Mouse (Mus musculus) intestine, embryonic 15.5 days (tissue): ENCODE data around the gene Cga. TPM values are rescaled to one million over a fixed set of nuclear protein-coding genes. Genes with fewer than 3 reads are reported as not detected.
A peak's percentile ranks its signal among the peaks of the same experiment; 100 is the strongest.

ENCODE experiments used
- ATAC-seq: fragments of 200-750 bp; cut with Nextera tagmentation; 2 replicates; pipeline ENCODE4 v1.8.0; 2017; ENCODE audit warnings: moderate TSS enrichment, moderate library complexity
- H3K27ac ChIP-seq: fragments of 300-500 bp; sonication (generic); 2 replicates; pipeline ENCODE4 v1.5.1; 2015; ENCODE audit warnings: mild to moderate bottlenecking, inconsistent platforms
- H3K27me3 ChIP-seq: fragments of 300-500 bp; sonication (generic); replicated peaks from 2 replicates; pipeline ENCODE4 v1.6.1; 2015; ENCODE audit warnings: inconsistent platforms
- H3K36me3 ChIP-seq: fragments of 300-500 bp; sonication (generic); 2 replicates; pipeline ENCODE4 v1.6.1; 2015; ENCODE audit warnings: inconsistent platforms
- H3K4me1 ChIP-seq: fragments of 300-500 bp; sonication (generic); replicated peaks from 2 replicates; pipeline ENCODE4 v1.6.1; 2015; ENCODE audit warnings: inconsistent platforms
- H3K4me2 ChIP-seq: fragments of 300-500 bp; sonication (generic); replicated peaks from 2 replicates; pipeline ENCODE4 v1.6.1; 2015; ENCODE audit warnings: mild to moderate bottlenecking, inconsistent platforms
- H3K4me3 ChIP-seq: fragments of 300-500 bp; sonication (generic); replicated peaks from 2 replicates; pipeline ENCODE4 v1.5.1; 2015; ENCODE audit warnings: inconsistent platforms
- H3K9ac ChIP-seq: fragments of 300-500 bp; sonication (generic); 2 replicates; pipeline ENCODE4 v1.6.1; 2015; ENCODE audit warnings: inconsistent platforms
- H3K9me3 ChIP-seq: fragments of 300-500 bp; sonication (generic); 2 replicates; pipeline ENCODE4 v1.6.1; 2016; ENCODE audit warnings: inconsistent platforms
- WGBS: fragments of 180-500 bp; shearing (Covaris S2); methylation state at CpG from one replicate; pipeline ENCODE4 v1.1.7; 2015; 5-methylcytosine and 5-hydroxymethylcytosine counted together
- polyA plus RNA-seq: library from polyadenylated mRNA; unstranded; fragments of >200 nt; fragmentation: Nextera tagmentation; extraction: Ambion mirVana; gene quantifications from 2 replicates; pipeline ENCODE4 v1.2.1, GENCODE M21; 2015

The Cga gene
- polyA plus RNA-seq: not detected in 2 replicates

GRCm38 (mm10) chr4:34893479-34893878, at the start of gene Cga:
Gene Cga, plus strand, starts transcription at chr4:34893779.
- H3K4me1 ChIP-seq: no peaks in the 10 kb centered on the region
- H3K9ac ChIP-seq: no peak within 1 kb of the TSS
- no peaks in the 10 kb centered on the region for H3K9me3 ChIP-seq
- no peak within 1 kb of the TSS for H3K4me3 ChIP-seq
- 77% methylated on average over 1 of the region's 1 CpGs for WGBS
- H3K4me2 ChIP-seq: no peak within 1 kb of the TSS
- H3K36me3 ChIP-seq: no peaks in the 10 kb centered on the region
- no peaks in the 10 kb centered on the region for H3K27me3 ChIP-seq
- no peak within 1 kb of the TSS for H3K27ac ChIP-seq
- ATAC-seq: no peak

- no peak overlapping the region for H3K4me3 ChIP-seq
- H3K36me3 ChIP-seq: no peaks in the 10 kb centered on the region
- H3K4me1 ChIP-seq: peaks cover 5% of the 10 kb centered on the region; the same call in 1 of the 2 replicates
- ATAC-seq: peak; percentile 16; the same call in 1 of the 2 replicates
- H3K27ac ChIP-seq: no peak overlapping the region
- no peaks in the 10 kb centered on the region for H3K27me3 ChIP-seq
- H3K4me2 ChIP-seq: no peak overlapping the region
- WGBS: 81% methylated on average over 1 of the region's 1 CpGs
- H3K9me3 ChIP-seq: no peaks in the 10 kb centered on the region
- H3K9ac ChIP-seq: no peak overlapping the region
Measured at GRCm38 (mm10) chr4:34843839-34844238, 49.7 kb upstream of the Cga start.

- no peak for ATAC-seq
- Histone ChIP-seq H3K27ac (no peak overlapping the region), H3K9ac (no peak overlapping the region)
Measured at GRCm38 (mm10) chr4:34847679-34848309, 45.8 kb upstream of the Cga start.

GRCm38 (mm10) chr4:34850156-34850555, 43.4 kb upstream of the Cga start:
- Histone ChIP-seq H3K4me2 (no peak overlapping the region), H3K4me3 (no peak overlapping the region), H3K9ac (no peak overlapping the region), H3K27me3 (no peaks in the 10 kb centered on the region), H3K27ac (no peak overlapping the region), H3K36me3 (peaks cover 10% of the 10 kb centered on the region), H3K4me1 (no peaks in the 10 kb centered on the region; the same call in 1 of the 2 replicates), H3K9me3 (no peaks in the 10 kb centered on the region)
- WGBS: 88% methylated on average over 2 of the region's 2 CpGs
- no peak for ATAC-seq

More at GRCm38 (mm10) chr4:34847679-34848309, 45.8 kb upstream of the Cga start:
- Histone ChIP-seq H3K4me1 (peaks cover 5% of the 10 kb centered on the region; the same call in 1 of the 2 replicates), H3K9me3 (no peaks in the 10 kb centered on the region), H3K27me3 (no peaks in the 10 kb centered on the region), H3K4me3 (no peak overlapping the region), H3K36me3 (peaks cover 6% of the 10 kb centered on the region; the same call in 1 of the 2 replicates), H3K4me2 (no peak overlapping the region)
- 86% methylated on average over 6 of the region's 6 CpGs for WGBS

GRCm38 (mm10) chr4:34852051-34852450, 41.5 kb upstream of the Cga start:
- ATAC-seq: no peak
- Histone ChIP-seq H3K36me3 (peaks cover 10% of the 10 kb centered on the region), H3K27me3 (no peaks in the 10 kb centered on the region), H3K27ac (no peak overlapping the region), H3K4me1 (no peaks in the 10 kb centered on the region; the same call in 1 of the 2 replicates), H3K4me3 (no peak overlapping the region), H3K4me2 (no peak overlapping the region), H3K9ac (no peak overlapping the region), H3K9me3 (no peaks in the 10 kb centered on the region)
- 88% methylated on average over 7 of the region's 7 CpGs for WGBS

- Histone ChIP-seq H3K4me1 (no peaks in the 10 kb centered on the region), H3K27me3 (no peaks in the 10 kb centered on the region), H3K9me3 (no peaks in the 10 kb centered on the region), H3K36me3 (peaks cover 10% of the 10 kb centered on the region), H3K27ac (no peak overlapping the region), H3K9ac (no peak overlapping the region), H3K4me2 (no peak overlapping the region), H3K4me3 (no peak overlapping the region)
- 39% methylated on average over 1 of the region's 1 CpGs for WGBS
- ATAC-seq: no peak
Measured at GRCm38 (mm10) chr4:34855966-34856365, 37.6 kb upstream of the Cga start.

DNA sequence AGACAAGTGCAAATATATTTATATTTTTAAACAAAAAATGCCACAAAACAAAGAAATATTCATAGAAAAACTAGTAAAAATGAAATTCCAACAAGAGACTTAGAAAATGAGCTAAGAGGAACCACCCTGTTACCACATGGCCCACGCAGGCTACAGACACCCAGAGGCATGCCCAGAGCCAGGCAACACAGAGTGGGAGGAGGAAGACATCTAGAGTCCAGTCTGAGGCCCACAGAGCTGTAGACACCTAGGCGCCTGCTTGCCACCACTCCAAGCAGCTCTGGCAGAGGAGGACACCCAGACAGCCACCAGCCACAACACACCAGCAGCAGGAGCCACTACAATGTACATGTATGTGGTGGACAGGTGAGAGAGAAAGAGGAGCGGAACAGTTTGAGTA, 34.7 kb upstream of the Cga start:
- Histone ChIP-seq H3K4me3 (no peak overlapping the region), H3K4me1 (no peaks in the 10 kb centered on the region), H3K4me2 (no peak overlapping the region), H3K36me3 (peaks cover under 1% of the 10 kb centered on the region; the same call in 1 of the 2 replicates), H3K27me3 (no peaks in the 10 kb centered on the region), H3K9me3 (no peaks in the 10 kb centered on the region), H3K9ac (no peak overlapping the region), H3K27ac (no peak overlapping the region)
- no peak for ATAC-seq
- WGBS: 84% methylated on average over 3 of the region's 3 CpGs

- WGBS: 91% methylated on average over 3 of the region's 3 CpGs
- H3K27me3 ChIP-seq: no peaks in the 10 kb centered on the region
- H3K4me3 ChIP-seq: no peak overlapping the region
- H3K9me3 ChIP-seq: no peaks in the 10 kb centered on the region
- no peaks in the 10 kb centered on the region for H3K4me1 ChIP-seq
- no peak overlapping the region for H3K9ac ChIP-seq
- H3K4me2 ChIP-seq: no peak overlapping the region
- ATAC-seq: no peak
- no peaks in the 10 kb centered on the region; the same call in 1 of the 2 replicates for H3K36me3 ChIP-seq
- no peak overlapping the region for H3K27ac ChIP-seq
Measured at GRCm38 (mm10) chr4:34859416-34859815, 34.2 kb upstream of the Cga start.

DNA sequence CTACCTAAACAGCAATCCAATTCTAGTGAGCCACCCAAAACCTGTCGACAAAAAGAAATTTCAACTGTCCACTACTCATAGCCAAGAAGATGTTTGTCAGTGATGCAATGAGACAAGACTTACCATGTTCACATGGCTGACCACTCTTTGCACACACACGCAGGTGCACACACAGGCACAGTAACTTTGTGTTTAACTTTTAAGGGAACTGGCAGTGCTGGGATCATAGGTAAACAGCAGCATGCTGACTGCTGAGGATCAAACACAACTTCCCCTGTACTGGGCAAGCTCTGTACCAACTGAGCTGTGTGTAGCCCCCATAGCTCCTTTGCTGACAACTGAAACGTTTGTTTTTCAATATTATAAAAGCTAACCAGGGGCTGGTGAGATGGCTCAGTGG, 32.1 kb upstream of the Cga start:
- no peak overlapping the region for H3K27ac ChIP-seq
- no peak overlapping the region for H3K9ac ChIP-seq
- 77% methylated on average over 3 of the region's 3 CpGs for WGBS
- H3K27me3 ChIP-seq: no peaks in the 10 kb centered on the region
- no peaks in the 10 kb centered on the region; the same call in 1 of the 2 replicates for H3K4me1 ChIP-seq
- H3K36me3 ChIP-seq: no peaks in the 10 kb centered on the region
- ATAC-seq: no peak
- H3K9me3 ChIP-seq: no peaks in the 10 kb centered on the region
- no peak overlapping the region for H3K4me3 ChIP-seq
- H3K4me2 ChIP-seq: no peak overlapping the region

GRCm38 (mm10) chr4:34869813-34870212, 23.8 kb upstream of the Cga start:
- no peak for ATAC-seq
- peaks cover 2% of the 10 kb centered on the region; the same call in 1 of the 2 replicates for H3K4me1 ChIP-seq
- no peaks in the 10 kb centered on the region for H3K36me3 ChIP-seq
- no peak overlapping the region for H3K9ac ChIP-seq
- H3K27me3 ChIP-seq: no peaks in the 10 kb centered on the region
- H3K4me2 ChIP-seq: no peak overlapping the region
- 74% methylated on average over 3 of the region's 3 CpGs for WGBS
- H3K27ac ChIP-seq: no peak overlapping the region
- no peaks in the 10 kb centered on the region for H3K9me3 ChIP-seq
- H3K4me3 ChIP-seq: no peak overlapping the region

DNA sequence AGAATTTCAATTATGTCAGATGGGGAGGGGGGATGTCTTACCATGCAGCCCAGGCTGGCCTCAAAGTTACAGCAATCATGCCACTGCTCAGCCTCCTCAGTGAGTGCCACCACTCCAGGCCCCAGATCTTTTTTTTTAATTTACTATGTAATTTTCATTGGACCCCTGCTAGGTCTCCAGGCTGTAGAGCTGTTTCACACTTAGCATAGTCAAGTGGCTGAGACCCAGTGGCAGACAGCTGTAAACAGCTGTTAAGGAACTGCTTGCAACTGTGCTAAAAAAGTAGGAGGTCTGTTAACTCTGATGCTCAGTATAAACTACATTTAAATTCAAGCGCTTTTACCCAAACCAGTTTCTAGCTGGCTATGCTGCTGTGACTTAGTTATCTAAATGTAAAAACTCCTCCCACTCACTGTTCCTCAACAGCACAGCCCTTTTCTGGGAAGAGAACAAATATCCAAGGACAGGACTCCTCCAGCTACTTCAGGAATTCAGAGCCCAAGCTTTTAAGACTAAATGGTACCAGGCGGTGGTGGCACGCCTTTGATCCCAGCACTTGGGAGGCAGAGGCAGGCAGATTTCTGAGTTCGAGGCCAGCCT, 20.6 kb upstream of the Cga start:
- Histone ChIP-seq H3K4me3 (no peak overlapping the region), H3K27ac (no peak overlapping the region), H3K4me2 (no peak overlapping the region), H3K27me3 (no peaks in the 10 kb centered on the region), H3K9me3 (no peaks in the 10 kb centered on the region), H3K4me1 (0 out of 2 replicates have a peak, but pooled peaks cover 2% of the 10 kb centered on the region), H3K9ac (no peak overlapping the region), H3K36me3 (no peaks in the 10 kb centered on the region; the same call in 1 of the 2 replicates)
- ATAC-seq: peak; percentile 68
- 80% methylated on average over 4 of the region's 4 CpGs for WGBS

DNA sequence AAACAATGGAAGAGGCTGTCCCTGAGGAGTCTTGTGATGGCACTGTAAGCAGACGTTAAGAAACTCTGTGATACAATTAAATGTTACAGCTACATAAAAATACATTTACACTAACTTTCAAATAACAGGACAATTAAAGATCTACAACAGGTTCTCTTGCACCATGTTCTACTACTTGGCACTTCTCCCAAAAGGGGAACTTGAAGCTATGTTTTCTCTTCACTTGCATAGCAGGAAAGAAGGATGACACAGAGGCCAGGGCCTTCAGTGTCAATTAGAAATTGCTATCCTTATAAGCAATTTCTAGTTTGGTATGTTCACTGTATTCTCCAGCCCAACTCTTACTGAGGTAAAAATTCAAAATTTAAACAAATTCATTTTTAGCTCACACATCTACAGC, 19.3 kb upstream of the Cga start:
- Histone ChIP-seq H3K9ac (no peak overlapping the region), H3K4me1 (0 out of 2 replicates have a peak, but pooled peaks cover 2% of the 10 kb centered on the region), H3K9me3 (no peaks in the 10 kb centered on the region), H3K4me3 (no peak overlapping the region), H3K4me2 (no peak overlapping the region), H3K27ac (no peak overlapping the region), H3K27me3 (no peaks in the 10 kb centered on the region), H3K36me3 (no peaks in the 10 kb centered on the region; the same call in 1 of the 2 replicates)
- ATAC-seq: no peak
- 57% methylated on average over 1 of the region's 1 CpGs for WGBS
